Mouse (Mus musculus) midbrain, embryonic 14.5 days (tissue): ENCODE data around the gene Zfp106. TPM values are rescaled to one million over a fixed set of nuclear protein-coding genes. Genes with fewer than 3 reads are reported as not detected.

Source experiments
- ATAC-seq: fragments of 200-750 bp; cut with Nextera tagmentation; 2 replicates; pipeline ENCODE4 v1.8.0; 2017; ENCODE audit warnings: moderate number of reproducible peaks, moderate library complexity; ENCODE audit not compliant: low FRiP score, low TSS enrichment
- DNase-seq: peaks from one replicate; pipeline ENCODE4 v3.0.0-alpha.2; 2015
- H3K27ac ChIP-seq: fragments of 300-500 bp; sonication (generic); replicated peaks from 2 replicates; pipeline ENCODE4 v1.5.1; 2014; ENCODE audit warnings: mild to moderate bottlenecking, low read depth, low read length, moderate library complexity
- H3K27me3 ChIP-seq: fragments of 300-500 bp; sonication (generic); 2 replicates; pipeline ENCODE4 v1.6.1; 2014; ENCODE audit warnings: low read length, control low read depth, mixed read lengths; ENCODE audit not compliant: control insufficient read depth, insufficient read depth
- H3K36me3 ChIP-seq: fragments of 300-500 bp; sonication (generic); 2 replicates; pipeline ENCODE4 v1.6.1; 2014; ENCODE audit warnings: low read length, control low read depth; ENCODE audit not compliant: control insufficient read depth, insufficient read depth
- H3K4me1 ChIP-seq: fragments of 300-500 bp; sonication (generic); 2 replicates; pipeline ENCODE4 v1.6.1; 2014; ENCODE audit warnings: mild to moderate bottlenecking, antibody characterized with exemption, low read length, control low read depth; ENCODE audit not compliant: control insufficient read depth, insufficient read depth
- H3K4me2 ChIP-seq: fragments of 300-500 bp; sonication (generic); 2 replicates; pipeline ENCODE4 v1.6.1; 2014; ENCODE audit warnings: mild to moderate bottlenecking, low read length, moderate library complexity
- H3K4me3 ChIP-seq: fragments of 300-500 bp; sonication (generic); replicated peaks from 2 replicates; pipeline ENCODE4 v1.5.1; 2014; ENCODE audit warnings: low read depth, low read length
- H3K9ac ChIP-seq: fragments of 300-500 bp; sonication (generic); replicated peaks from 2 replicates; pipeline ENCODE4 v1.6.1; 2014; ENCODE audit warnings: mild to moderate bottlenecking, low read length, moderate library complexity
- H3K9me3 ChIP-seq: fragments of 300-500 bp; sonication (generic); 2 replicates; pipeline ENCODE4 v1.6.1; 2016; ENCODE audit warnings: low read length, control low read depth, mixed read lengths; ENCODE audit not compliant: control insufficient read depth
- WGBS: fragments of 180-500 bp; shearing (Covaris S2); extraction: QIAGEN DNeasy Blood & Tissue Kit; methylation state at CpG from one replicate; pipeline ENCODE4 v1.1.7; 2014; 5-methylcytosine and 5-hydroxymethylcytosine counted together
- polyA plus RNA-seq: library from polyadenylated mRNA; unstranded; fragments of >200 nt; fragmentation: Nextera tagmentation; extraction: Ambion mirVana; gene quantifications from 2 replicates; pipeline ENCODE4 v1.2.1, GENCODE M21; 2014

The Zfp106 gene
- polyA plus RNA-seq = 46.6 and 53.6 TPM in 2 replicates

DNA sequence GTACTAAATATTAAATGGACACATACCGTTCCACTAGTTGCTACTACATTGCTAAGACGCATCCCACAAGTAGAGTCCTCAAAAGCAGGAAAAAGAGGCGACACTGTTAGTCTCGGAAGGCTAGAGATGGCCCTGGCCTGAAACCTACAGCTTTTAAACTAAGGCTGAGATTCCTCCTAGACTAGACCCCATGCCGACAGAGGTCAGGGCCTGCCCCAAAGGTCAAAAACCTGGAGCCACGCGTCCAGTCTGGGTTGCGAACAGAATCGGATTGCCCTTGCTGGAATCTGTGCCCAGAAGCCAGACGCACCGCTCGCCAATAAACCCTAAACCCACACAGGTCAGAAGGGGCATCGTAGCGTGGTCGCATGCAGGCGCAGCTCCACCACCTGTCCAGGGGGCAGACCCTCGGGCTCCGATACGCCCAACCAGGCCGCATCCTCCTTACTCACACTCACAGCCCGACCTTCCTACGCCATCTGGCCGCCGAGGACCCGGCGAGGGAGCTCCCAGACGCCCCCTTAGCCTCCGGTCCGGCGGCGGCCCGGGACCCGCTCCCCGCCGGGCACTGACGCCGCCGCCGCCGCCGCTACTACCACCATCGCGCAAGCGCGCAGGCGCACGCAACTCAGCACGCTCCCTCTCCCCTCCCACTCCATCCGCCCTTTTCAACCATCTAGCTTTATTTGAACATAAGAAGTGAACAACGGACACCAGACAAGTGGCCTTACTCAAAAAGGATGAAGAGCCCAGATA lies at the start of gene Zfp106:
Zfp106 (minus strand) TSS at position 609 of the 756 bp plus-strand sequence.
- under 1% methylated on average over 50 of the region's 50 CpGs for WGBS
- H3K4me2 ChIP-seq = peak within 1 kb of the TSS; percentile 81
- no peaks in the 10 kb centered on the region for H3K36me3 ChIP-seq
- DNase-seq = peak; percentile 94
- H3K9me3 ChIP-seq = no peaks in the 10 kb centered on the region
- peaks cover 14% of the 10 kb centered on the region for H3K4me1 ChIP-seq
- H3K27ac ChIP-seq = peak within 1 kb of the TSS; percentile 83
- peak within 1 kb of the TSS; percentile 92 for H3K4me3 ChIP-seq
- H3K9ac ChIP-seq = peak within 1 kb of the TSS; percentile 91
- H3K27me3 ChIP-seq = no peaks in the 10 kb centered on the region
- peak; percentile 89 for ATAC-seq

DNA sequence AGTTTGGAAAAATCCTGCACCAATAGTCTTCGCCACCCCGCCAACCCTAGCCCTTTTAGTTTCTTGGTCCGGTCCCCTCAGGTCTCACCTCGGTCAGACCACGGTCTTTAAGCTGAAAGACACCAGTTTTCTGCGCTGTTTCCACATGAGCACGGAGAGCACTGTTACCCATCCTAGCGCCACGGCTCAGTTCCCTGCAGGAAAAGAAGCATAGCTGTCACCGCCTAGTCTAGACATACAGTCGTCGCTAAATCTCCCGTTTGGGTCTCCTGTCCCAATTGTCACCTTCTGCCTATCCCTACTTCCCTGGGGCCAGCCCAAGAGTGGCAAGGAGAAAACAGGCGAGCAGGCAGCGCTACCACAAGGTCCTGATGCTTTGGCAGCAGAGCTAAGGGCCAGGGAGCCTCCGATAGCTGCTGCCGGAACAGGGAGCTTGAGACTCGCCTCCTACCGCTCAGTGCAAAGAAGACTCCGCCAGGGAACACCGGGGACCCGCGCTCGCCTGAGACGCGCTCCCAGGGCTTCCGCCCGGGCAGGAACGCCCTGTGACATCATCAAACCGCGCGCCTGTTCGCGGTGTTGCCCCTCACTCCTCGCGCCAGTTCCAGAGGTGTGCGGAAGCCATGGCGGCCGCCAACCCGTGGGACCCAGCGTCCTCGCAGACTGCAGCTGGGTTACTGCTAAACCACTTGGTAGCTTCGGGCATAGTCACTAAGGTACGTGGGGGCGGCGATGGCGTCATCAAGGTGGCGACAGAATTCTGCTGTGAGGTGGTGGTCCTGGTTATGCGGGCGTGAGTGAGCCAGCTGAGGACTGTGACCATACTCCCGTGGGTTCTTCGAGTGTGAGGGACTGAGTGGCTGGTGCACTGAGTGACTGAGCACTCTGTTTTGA lies 45.4 kb upstream of the Zfp106 start, which contains the start of the genes Haus2 and Lrrc57:
Haus2 (plus strand) TSS at position 554 of the 894 bp plus-strand sequence.
Lrrc57 (minus strand) TSS at position 691 of the 894 bp plus-strand sequence.
- H3K4me1 ChIP-seq = peaks cover 7% of the 10 kb centered on the region
- WGBS = under 1% methylated on average over 52 of the region's 52 CpGs
- H3K4me2 ChIP-seq = peak within 1 kb of the TSS; percentile 87
- no peaks in the 10 kb centered on the region for H3K9me3 ChIP-seq
- peak within 1 kb of the TSS; percentile 83 for H3K4me3 ChIP-seq
- peak within 1 kb of the TSS; percentile 86 for H3K27ac ChIP-seq
- peak; percentile 97 for ATAC-seq
- peak within 1 kb of the TSS; percentile 81 for H3K9ac ChIP-seq
- DNase-seq = peak; percentile 95
- H3K27me3 ChIP-seq = no peaks in the 10 kb centered on the region
- H3K36me3 ChIP-seq = peaks cover 30% of the 10 kb centered on the region

DNA sequence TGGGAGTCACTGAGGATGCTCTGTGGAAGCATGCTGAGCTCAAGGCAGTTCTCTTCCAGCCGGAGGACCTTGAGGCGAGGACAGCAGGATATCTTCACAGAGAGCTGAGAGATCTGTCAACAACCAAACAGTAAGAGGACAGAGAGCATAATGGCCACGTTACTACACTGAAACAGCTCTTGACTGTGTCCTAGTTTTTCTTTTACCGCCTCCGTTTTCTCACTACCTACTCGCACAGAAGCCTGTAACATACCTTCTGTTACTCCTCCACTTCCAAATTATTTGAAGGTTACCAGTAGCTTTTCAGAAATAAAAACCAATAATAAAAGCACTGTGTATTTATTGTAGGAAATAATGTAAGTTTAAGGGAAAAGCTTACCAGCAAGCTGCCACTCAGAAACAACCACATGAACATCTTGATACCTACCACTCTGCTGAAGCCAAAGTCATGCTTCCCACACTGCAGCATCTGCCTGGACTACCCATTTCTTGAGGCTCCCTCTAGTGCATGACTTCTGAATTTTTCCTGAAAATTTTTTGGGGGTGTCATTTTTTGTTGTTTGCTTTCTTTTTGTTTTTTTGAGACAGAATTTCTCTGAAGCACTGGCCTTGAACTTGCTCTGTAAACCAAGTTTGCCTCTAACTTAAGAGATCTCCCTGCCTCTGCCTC lies 42.5 kb upstream of the Zfp106 start:
- H3K9ac ChIP-seq = no peak overlapping the region
- no peak overlapping the region for H3K4me3 ChIP-seq
- no peaks in the 10 kb centered on the region for H3K27me3 ChIP-seq
- no peaks in the 10 kb centered on the region for H3K9me3 ChIP-seq
- DNase-seq (peak; percentile 25), ATAC-seq (no peak)
- peaks cover 27% of the 10 kb centered on the region for H3K36me3 ChIP-seq
- peaks cover 7% of the 10 kb centered on the region for H3K4me1 ChIP-seq
- no peak overlapping the region for H3K4me2 ChIP-seq
- no peak overlapping the region for H3K27ac ChIP-seq
- WGBS = 88% methylated on average over 6 of the region's 6 CpGs

DNA sequence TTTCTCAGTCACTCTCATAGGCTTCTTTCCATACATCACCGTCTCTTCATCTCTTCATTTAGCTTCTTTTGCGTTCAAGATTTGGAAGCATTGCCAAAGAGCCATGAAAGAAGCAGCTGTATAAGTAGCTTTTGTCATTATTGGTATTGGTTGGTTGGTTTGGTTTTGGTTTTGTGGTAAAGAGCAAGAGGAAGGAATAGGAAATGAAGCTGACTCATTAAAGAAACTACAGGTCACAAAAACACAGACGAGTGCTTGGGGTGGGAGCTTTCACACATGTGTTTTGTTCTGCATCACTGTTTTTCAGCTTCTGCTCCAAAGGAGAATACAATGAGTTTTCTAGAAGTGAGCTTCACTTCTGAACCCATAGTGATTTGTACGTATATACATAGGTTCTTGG lies 35.9 kb upstream of the Zfp106 start:
- no peak for DNase-seq
- Histone ChIP-seq H3K4me1 (no peaks in the 10 kb centered on the region), H3K27me3 (no peaks in the 10 kb centered on the region), H3K36me3 (peaks cover 64% of the 10 kb centered on the region), H3K4me3 (no peak overlapping the region), H3K4me2 (no peak overlapping the region), H3K27ac (no peak overlapping the region), H3K9me3 (no peaks in the 10 kb centered on the region), H3K9ac (no peak overlapping the region)
- no peak for ATAC-seq
- 96% methylated on average over 4 of the region's 4 CpGs for WGBS

DNA sequence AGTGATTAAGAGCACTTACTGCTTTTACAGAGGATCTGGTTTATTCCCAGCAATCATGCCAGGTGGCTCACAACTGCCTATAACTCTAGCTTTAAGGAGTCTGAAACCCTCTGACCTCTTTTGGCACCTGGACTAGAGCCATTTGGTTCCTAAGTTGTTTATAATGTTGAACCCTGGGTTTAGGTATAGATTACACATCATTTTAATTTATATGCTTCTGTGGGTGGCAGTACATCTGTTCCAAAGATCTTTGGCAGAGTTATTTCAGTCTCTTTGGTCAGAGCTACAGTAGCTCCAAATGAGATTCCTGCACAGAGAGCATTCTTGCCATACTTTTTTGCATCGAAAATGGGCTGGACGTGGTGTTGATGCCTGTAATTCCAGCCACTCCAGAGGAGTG lies 34.1 kb upstream of the Zfp106 start:
- no peak overlapping the region for H3K9ac ChIP-seq
- DNase-seq = no peak
- 96% methylated on average over 2 of the region's 2 CpGs for WGBS
- no peak overlapping the region for H3K4me3 ChIP-seq
- H3K27ac ChIP-seq = no peak overlapping the region
- H3K4me2 ChIP-seq = no peak overlapping the region
- no peak for ATAC-seq
- peaks cover 62% of the 10 kb centered on the region for H3K36me3 ChIP-seq
- no peaks in the 10 kb centered on the region for H3K9me3 ChIP-seq
- H3K4me1 ChIP-seq = no peaks in the 10 kb centered on the region
- no peaks in the 10 kb centered on the region for H3K27me3 ChIP-seq

DNA sequence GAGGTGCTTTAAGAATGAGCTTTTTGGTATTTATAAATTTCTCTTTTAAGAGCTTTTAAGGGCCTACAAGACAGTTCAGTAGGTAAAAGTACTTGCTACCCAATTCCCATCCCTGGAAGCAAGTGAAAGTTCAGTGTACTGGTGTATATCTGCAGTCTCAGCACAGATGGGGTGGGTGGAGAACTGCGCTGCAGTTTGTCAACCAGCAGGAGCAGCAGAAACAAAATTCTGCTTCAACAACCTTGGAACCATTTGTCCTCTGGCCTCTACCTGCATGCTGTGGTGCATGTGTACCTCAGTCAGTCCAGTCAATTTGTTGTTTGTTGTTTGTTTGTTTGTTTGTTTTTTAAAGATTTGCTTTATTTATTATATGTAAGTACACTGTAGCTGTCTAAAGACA lies 28.6 kb upstream of the Zfp106 start:
- H3K36me3 ChIP-seq = peaks cover 52% of the 10 kb centered on the region
- 100% methylated on average over 1 of the region's 1 CpGs for WGBS
- H3K9me3 ChIP-seq = no peaks in the 10 kb centered on the region
- H3K27me3 ChIP-seq = no peaks in the 10 kb centered on the region
- H3K4me1 ChIP-seq = no peaks in the 10 kb centered on the region
- H3K4me2 ChIP-seq = no peak overlapping the region
- no peak overlapping the region for H3K9ac ChIP-seq
- no peak for ATAC-seq
- no peak for DNase-seq
- H3K4me3 ChIP-seq = no peak overlapping the region
- no peak overlapping the region for H3K27ac ChIP-seq

DNA sequence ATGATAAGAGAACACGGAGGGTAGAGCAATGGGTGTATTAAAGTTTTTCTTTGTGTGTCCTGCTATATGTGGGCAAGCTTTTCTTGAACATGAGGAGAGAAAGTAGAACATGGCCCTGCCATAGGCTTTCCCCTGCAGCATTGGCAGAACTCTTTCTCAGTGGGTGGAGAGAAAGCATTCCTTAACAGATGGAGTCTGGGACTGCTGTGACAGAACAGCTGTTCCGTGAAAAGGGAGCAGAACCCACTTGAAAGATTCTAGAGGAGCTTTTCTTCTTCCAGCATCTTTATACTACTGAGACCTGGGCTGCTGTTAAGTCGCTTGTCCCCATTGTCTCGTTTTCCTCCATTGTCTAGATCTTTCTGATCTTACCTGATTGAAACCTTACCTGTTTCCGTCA lies 26.1 kb upstream of the Zfp106 start:
- Histone ChIP-seq H3K27ac (no peak overlapping the region), H3K9me3 (no peaks in the 10 kb centered on the region), H3K4me2 (no peak overlapping the region), H3K4me3 (no peak overlapping the region), H3K36me3 (peaks cover 49% of the 10 kb centered on the region), H3K9ac (no peak overlapping the region), H3K4me1 (no peaks in the 10 kb centered on the region), H3K27me3 (no peaks in the 10 kb centered on the region)
- DNase-seq (no peak), ATAC-seq (no peak)
- 86% methylated on average over 5 of the region's 5 CpGs for WGBS

DNA sequence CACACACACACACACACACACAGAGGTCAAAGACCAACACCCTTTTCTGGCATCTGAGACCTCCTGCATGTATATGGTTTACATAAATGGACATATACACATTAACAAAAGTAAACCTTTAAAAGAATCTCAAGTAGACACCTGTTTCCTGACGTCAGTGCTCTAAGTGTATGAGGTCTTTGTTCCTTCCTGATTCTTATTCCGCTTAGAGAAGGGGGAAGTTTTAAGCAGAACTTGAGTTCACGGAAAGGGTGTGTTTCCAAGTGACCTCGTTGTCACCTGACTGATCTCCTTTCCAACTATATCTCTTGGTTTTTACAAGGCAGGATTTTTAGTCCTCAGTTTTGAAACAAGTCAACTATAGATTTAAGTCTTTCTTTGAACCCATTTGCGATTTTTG lies 14.6 kb upstream of the Zfp106 start:
- H3K27ac ChIP-seq = no peak overlapping the region
- no peak overlapping the region for H3K4me2 ChIP-seq
- H3K4me1 ChIP-seq = no peaks in the 10 kb centered on the region
- 90% methylated on average over 5 of the region's 5 CpGs for WGBS
- no peak overlapping the region for H3K4me3 ChIP-seq
- H3K9me3 ChIP-seq = no peaks in the 10 kb centered on the region
- DNase-seq (no peak), ATAC-seq (no peak)
- no peaks in the 10 kb centered on the region for H3K36me3 ChIP-seq
- no peaks in the 10 kb centered on the region for H3K27me3 ChIP-seq
- H3K9ac ChIP-seq = no peak overlapping the region
